Mouse (Mus musculus): ENCODE measurements around the gene Ldlrad3.

The Ldlrad3 gene

DNA sequence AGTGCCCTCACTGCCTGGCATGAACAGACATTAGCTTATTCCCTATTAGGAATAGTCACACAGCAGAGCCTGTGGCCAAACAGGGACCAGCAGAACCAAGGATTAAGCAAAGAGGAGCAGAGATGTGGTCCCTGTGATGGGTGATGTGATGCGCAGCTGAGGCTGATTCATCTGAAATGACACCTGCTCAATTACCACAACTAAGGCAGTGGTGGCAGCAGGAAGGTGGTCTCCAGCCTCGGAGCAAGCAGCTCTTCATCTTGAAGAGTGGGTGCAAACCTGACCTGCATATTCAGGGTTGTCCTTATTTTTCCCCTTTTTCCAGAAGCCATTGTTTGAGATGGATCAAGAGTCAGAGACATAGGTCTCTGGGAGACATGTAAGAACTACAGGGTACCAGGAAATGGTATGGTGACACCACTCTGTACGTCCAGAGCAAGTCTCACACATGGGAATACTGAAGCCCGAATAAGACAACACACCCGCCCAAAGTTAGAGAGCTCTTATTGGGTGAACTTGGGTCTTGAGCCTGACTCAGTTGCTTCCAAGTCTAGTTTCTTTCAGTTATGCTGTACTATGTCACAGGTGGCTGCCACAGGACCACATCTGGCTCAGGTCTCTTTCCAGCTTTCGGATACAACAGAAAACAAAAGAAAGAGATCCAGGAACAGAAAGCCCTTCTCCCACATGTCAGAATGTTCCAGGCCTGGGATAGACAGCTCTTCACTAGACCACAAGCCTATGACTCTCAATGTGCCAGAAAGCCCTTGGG is 112.7 kb downstream of the Ldlrad3 start:
- no peak for DNase-seq (ENCODE audit: low read depth, low spot score)

DNA sequence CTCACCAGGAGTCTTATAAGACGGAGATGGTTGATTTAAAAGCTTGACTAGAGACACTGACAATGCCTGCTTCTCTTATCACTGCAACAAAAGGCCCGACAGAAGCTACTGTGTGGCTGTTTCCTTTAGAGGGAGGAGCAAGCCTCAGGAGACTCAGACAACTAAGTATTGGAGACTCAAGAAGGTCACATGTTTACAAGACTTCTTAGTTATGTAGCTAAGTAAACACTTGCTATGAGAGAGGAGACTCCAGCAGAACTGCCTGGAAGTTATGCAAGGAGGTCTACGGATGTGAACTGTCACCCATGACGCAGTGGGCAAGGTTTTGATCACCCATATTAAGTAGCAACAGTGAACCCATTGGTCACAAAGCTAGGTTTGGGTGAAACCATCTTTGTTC is 113.3 kb downstream of the Ldlrad3 start:
- no peak for DNase-seq (ENCODE audit: low read depth, low spot score)

DNA sequence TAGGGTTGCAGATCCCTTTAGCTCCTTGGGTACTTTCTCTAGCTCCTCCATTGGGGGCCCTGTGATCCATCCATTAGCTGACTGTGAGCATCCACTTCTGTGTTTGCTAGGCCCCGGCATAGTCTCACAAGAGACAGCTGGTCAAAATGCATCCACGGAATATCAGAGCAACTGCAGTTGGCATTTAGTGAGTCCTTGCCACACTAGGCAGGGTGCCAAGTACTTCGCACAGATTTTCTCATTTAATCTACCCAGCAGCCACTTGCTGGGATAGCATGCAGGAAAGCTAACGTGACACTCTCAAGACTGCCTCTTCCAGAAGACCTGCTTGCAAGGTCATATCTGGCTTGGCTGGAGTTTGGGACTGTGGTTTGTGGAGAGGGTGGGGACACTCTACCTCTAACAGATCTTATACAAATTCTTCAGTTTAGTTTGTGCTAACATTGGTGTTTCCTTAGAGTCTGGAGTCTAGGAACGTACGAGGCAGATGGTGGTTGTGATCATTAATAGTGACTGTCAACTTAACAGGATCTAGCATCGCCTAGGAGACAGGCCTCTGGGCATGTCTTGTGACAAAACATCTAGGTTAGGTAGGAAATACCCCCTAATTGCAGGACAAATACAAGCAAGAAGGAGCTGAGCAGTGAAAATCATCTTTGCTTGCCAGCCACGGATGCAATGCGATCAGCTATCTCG is 115.0 kb downstream of the Ldlrad3 start:
- DNase-seq (ENCODE audit: low read depth, low spot score): no peak

DNA sequence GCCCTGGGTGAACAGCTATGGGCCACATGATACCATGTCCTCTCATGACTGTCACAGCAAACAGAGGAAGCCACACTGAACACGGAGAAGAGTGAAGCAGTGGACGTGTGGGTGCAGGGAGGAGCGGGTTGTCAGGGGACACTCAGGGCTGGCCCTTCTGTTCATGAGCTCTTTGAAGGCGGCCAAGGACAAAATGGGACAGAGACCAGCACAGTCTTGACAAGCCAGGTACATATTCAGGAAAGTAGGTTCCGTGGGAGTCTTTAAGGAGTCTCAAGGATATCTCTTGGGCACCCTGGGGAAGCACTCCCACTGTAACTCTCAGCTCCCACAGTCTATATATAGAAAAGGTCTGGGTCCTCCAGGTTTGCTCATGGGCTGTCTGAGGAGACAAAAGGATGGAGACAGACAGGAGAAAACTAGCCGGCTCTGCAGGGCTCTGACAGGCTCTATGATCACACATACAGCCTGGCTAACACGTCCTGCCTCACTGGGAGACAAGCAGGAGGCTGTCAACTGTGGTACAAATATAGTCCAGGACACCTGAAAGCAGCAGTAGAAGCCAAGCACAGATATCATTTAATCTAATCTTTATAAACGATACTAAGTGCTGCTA is 121.3 kb downstream of the Ldlrad3 start:
- no peak for DNase-seq (ENCODE audit: low read depth, low spot score)

DNA sequence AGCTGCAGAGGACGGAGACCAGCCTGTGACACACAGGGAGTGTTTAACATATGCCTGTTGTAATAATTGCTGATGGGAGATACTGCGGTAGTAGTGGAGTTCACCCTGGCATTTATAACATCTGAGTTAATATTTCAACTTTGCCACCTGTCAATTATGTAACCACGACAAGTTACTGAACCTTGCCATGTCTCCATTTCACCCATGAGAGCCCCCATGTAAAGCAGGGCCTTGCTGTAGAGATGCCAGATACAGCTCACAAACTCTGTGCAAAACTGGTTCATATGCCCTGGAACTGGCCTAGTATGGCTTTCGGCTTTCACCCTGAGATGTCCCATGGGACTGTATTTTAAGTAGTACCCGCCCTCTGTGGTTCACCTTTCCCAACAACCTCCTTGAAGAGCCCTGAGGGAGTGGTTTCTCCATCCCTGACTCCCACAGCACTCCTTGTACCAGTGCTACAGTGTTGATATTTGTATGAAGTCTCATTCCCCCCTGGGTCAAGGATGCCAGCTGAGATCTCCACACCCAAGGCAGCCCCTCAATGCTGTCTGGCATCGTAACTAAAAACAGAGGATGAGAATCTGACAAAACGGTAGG is 122.2 kb downstream of the Ldlrad3 start:
- no peak for DNase-seq (ENCODE audit: low read depth, low spot score)

DNA sequence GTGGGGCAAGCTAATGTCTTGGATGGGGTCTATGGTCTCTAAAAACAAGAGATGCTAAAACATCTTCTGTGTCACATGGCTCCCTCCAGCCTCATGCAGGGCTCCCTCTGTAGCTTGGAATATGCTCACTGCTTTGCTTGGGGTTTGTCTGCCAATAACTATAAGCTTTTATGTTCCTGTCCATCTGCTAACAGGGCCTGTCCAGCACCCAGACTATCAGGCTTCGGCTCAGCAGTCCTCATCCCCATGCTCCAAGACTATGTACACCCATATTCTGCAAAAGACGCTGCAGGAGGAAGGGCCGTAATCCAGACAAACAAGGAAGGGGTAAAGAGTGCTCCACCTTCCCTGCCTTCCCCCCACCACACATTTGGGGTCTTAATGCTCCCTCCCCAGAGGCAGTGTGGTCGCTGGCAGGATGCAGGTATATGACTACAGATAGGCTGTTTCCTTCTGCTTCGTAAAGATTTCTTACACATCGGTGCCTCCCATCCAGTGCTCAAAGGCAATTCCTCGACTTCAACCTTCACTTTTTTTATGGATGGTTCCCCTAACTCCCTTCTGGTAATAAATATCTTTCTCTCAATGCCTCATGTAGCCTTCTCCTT is 123.2 kb downstream of the Ldlrad3 start:
- no peak for DNase-seq (ENCODE audit: low read depth, low spot score)

DNA sequence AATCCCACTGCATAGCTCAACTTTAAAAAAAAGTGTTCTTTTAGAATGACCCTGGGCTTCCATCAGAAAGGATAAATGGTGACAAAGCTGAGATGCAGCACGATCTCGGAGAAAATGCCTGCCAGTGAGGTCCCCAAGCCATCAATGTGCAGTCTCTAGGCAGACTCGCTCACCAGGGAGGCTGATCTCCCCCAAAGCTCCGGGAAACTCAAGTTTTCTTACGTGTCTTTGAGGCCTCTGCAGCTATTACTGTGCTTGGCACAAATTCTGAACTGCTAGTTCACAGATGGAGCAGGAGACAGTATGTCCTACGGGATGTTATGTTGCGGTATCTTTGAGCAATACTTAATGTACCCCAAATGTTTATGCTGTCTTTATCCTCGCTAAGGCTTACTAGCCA is 124.3 kb downstream of the Ldlrad3 start:
- no peak for DNase-seq (ENCODE audit: low read depth, low spot score)

DNA sequence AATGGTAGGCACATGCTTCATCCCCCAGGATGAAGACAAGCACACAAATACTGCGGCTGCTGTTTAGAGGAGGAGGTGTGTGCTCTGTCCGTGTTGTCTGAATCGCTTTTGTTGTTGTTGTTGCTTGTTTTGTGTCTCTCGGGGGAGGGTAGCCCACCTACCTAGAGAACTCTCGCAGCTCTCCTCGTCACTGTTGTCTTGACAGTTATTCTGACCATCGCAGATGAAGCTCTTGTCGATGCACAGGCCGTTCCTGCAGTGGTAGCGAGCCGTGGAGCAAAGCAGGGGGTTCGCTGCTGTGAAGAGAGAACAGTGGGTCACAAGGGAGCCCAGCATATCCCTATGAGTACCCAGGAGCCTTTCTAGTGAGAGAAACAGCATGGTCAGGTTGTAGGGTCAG is 128.4 kb downstream of the Ldlrad3 start:
- no peak for DNase-seq (ENCODE audit: low read depth, low spot score)

DNA sequence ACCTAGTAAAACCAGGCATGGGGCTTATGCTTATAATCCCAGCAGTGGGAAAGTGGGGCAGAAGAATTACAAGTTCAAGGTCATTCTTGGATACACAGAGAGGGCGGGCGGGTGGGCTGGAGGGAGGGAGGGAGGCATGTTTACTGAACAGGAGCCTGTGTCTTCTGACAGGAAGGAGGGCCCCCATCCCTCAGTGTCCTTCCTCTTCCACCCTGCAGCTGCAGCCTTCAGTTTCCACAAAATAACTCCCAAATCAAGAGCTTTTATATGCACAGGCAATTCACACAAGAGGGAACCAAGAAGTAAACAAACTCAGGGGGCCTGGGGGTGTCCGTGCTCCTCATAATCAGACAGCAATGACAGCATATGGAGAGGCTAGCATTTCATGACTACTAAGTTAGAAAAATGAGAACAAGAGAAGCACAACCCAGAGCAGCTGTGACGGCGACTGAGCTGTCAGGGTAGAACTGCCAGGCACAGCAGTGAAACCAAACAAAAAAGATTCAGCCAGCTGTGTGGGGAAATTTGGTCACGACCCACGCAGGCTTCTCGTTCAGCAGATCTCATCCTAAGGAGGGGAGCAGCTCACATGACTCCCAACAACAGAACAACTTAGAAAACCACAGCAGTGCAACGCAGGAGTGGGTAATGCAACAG is 129.0 kb downstream of the Ldlrad3 start:
- no peak for DNase-seq (ENCODE audit: low read depth, low spot score)

DNA sequence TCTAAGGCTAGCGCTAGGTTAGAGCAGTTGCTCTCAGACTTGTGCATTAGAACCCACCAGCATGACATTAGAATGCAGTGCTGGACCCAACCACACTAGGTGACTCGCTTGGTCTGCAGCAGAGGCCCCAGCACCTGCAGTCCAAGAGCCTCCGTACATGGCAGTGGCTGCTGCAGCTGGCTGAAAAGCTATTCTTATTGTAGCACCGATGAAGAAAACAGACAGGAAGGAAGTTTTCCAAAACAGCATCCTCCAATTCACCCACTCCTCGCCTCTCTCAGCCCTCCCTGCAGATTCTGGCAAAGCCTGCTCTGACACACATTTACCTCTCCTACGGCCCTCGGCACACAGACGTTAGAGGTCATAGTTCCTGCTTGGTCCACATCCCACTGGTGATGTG is 130.0 kb downstream of the Ldlrad3 start:
- no peak for DNase-seq (ENCODE audit: low read depth, low spot score)

DNA sequence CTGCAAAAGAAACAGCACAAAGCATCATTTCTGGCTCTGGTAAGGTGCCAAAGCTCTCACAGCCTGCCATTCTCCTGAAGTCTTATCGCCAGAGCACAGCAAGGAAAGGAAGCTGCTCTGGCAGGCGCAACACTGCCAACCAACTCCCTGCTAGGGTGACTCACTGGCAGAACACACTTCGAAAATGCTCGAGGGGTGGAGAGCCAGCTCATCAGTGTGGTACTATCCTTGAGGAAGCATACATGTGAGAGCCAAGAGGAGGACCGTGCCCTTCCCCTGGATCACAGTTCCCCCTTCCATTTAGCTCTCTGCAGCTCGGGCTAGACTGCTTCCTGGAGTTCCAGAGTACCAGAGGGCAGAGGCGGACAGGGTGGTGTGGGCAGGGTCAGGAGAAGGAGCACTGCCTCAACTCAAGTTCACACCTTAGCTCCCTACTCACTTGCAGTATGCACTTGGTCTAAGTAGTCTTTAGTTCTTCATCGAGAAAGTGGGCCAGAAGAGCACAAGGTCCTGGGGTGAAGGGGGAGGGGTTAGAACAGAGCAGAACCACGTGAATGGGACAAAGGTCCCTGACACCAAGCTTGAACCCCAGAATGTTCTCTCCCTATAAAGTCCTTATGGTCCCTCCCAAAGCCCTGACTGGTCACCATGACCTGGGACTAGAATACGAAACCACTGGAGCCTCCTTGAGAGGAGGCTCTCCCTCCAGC is 133.1 kb downstream of the Ldlrad3 start:
- no peak for DNase-seq (ENCODE audit: low read depth, low spot score)

DNA sequence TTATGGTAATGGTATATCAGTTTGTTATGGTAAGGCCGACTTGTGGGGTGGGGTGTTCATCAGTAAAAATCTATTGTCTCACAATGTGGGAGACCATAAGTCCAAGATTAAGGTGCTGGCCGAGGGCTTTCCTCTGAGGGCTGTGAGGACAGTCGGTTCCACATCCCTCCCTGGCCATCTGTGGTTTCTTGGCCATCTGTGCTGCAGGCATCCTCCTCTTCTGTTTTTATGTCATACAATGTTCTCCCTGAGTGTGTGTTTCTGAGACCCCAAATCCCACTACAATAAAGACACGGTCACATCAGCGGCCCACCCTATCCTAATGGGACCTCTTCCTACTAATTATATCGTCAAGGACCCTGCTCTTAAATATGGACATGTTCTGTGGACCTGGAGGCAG is 133.8 kb downstream of the Ldlrad3 start:
- no peak for DNase-seq (ENCODE audit: low read depth, low spot score)

DNA sequence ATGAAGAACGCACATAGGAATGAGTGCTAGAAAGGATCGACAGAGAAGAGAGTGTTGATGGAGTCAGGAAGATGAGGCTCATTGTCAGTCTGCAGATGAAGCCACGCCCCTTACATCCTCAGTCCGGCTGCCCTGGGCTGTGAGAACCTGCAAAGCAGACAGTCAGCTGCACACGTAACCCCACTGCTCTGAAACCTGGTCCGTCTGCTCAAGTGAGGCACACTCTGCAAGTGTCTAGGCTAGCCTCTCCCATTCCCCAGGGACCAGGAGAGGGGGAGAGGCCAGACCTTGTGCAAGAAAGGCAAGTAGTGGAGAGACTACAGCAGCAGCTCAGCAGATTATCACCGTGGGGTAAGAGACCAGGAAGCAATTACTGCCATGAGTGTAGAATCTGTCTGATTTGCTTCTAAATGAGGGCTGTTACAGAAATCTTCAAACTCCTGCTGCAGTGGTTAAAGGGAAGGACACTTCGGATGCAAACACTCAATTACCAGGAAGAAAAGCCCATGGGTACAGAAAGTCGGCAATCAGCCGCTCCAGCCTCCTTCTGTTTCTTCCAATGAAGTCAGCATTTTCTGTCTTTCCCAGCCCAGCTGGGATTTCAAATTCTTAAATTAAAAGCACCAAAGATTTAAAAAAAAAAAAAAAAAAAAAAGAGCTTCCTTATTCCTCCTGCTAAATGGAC is 136.2 kb downstream of the Ldlrad3 start:
- DNase-seq (ENCODE audit: low read depth, low spot score): no peak

DNA sequence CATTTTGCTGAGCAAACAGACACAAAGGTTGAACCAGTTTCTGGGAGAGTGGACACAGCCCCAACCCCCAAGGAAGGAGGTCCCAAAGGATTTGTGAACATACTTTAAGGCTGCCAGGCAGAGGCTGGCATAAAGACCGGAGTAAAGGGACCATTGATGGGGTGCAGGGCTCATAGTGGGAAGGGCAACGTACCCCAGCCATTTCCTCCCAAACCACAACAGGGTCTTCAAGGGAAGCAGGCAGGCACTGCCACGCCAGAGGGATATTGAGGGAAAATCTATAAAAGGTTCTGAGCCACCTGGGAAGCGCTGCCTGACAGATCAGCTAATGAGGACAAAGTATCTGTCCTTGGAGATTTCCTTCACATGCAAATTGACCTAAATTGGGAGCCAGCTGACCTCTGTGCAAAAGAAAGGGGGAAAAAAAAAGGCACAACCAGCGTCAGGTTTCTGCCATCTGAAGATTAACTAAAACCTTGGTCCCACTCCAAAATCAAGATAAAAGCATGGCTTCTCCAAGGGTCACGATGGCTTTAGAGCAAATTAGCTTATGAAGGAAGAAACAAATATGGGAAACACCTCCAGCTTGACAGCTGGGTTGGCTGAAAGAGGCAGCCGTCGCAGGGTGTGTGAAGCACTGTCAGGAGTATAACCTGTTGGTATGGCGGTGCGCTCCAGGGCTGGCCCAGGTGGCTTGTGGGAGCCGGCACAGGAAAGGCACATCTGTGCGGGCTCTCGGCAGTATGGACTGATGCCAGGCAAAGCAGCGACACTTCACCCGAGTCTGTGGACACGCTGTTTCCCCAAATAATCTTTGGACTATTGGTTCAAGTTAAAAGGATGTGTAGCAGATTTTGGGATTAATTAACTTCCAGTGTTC is 137.6 kb downstream of the Ldlrad3 start:
- no peak for DNase-seq (ENCODE audit: low read depth, low spot score)

DNA sequence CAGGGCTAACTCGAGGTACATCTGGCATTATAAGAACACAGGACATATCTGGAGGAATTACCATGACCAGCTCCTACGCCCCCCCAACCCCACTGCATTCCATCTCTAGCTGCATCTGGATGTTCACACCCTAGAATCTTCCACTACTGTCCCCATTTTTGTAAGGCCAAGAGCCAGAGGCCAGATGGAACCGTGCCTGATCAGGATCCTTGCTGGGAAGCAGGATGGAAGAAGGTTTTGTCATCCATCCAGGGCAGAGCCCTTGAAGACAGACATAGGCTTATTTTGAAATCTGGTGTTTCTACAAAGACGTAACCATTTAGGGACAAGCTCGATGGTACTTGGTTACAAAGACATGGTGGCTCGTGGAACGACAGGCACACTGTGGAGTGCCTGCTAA is 139.7 kb downstream of the Ldlrad3 start:
- no peak for DNase-seq (ENCODE audit: low read depth, low spot score)

DNA sequence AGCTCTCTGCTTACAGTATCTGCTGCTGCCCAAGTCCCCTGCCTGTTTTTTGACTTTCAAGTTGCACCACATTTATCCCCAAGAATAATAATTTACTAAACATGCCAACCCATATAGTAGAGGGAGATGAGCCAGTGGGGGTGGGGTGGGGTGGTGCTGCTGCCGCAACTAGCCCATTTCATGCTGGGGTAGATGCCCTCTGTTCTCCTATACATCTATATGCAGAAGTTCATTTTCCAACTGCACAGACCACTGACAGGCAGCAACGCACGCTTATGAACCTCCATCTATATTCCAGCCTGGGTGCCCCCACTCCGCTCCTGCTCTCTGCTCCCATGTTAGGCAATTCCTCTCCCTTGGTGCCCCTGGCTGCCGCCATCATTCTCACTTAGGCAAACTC is 145.7 kb downstream of the Ldlrad3 start:
- no peak for DNase-seq (ENCODE audit: low read depth, low spot score)

DNA sequence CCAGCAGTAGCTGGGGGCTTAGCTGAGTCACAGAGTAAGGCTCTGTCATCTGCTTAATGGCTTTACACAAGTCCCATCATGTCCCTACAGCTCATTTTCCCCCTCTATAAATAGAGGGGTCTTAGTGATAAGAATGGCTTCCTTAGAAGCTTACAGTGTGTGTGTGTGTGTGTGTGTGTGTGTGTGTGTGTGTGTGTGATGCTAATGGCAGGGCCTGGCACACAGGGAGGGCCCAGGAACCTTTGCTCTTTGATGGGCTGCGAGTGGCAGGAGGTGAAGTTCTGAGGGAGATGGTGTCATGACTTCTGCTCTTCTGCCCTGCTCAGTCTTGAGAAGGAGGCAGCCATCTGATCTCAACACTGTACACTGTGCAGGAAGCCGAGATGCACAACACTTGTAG is 146.2 kb downstream of the Ldlrad3 start:
- DNase-seq (ENCODE audit: low read depth, low spot score): no peak

DNA sequence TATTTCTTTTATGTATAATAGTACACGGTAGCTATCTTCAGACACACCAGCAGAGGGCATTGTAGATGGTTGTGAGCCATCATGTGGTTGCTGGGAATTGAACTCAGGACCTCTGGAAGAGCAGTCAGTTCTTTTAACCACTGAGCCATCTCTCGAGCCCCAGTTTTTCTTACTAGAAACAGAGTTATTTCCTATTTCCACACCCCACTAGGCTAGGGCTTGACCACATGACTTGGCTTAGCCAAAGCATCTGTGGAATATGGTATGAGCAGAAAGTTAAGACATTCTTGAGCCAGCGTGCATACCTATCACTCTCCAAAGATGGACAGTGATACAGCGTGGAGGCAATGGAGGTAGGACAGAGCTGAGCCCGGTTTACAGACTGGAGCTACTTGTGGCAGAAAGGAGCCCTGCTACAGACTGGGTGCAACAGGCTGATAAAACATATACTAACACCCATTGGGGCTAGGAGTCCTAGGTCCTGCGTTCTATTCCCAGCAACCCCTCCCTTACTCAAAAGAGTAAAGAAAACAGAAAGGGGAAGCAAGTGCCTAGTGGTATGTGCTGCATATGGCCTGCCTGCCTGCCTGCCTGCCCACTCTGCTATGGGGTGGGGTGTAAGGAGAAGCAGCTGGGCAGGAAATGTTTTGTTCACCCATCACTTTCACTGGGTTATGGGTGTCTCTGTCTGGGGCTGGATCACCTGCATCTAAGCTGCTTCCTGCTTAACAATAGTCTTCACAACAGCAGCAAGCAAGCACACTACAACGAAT is 147.1 kb downstream of the Ldlrad3 start:
- DNase-seq (ENCODE audit: low read depth, low spot score): no peak
